Mouse (Mus musculus) C2C12 (cell line): ENCODE measurements around the gene Pnpla2. TPM values are rescaled to one million over a fixed set of nuclear protein-coding genes. Genes with fewer than 3 reads are reported as not detected.

Experiments
- H3K27me3 ChIP-seq: one replicate; pipeline ENCODE4 v1.6.1; 2011; ENCODE audit not compliant: control insufficient read depth, insufficient read depth, insufficient read length
- H3K36me3 ChIP-seq: one replicate; pipeline ENCODE4 v1.6.1; 2011; ENCODE audit not compliant: control insufficient read depth, insufficient read depth
- H3K4me3 ChIP-seq: one replicate; pipeline ENCODE4 v1.5.1; 2011; ENCODE audit warnings: mild to moderate bottlenecking, control low read depth; ENCODE audit not compliant: poor library complexity, insufficient read depth, severe bottlenecking
- H3K79me2 ChIP-seq: one replicate; pipeline ENCODE4 v1.6.1; 2011; ENCODE audit not compliant: control insufficient read depth, insufficient read depth
- H3K79me3 ChIP-seq: one replicate; pipeline ENCODE4 v1.6.1; 2011; ENCODE audit warnings: low read depth, control low read depth
- H3ac ChIP-seq: one replicate; pipeline ENCODE3; 2011; ENCODE audit warnings: low read depth; ENCODE audit not compliant: control insufficient read depth, insufficient read length
- CEBPB ChIP-seq: IDR thresholded peaks from one replicate; pipeline ENCODE4 v1.6.1; 2011; ENCODE audit warnings: low read depth, mild to moderate bottlenecking, control low read depth, moderate library complexity
- CTCF ChIP-seq: IDR thresholded peaks from one replicate; pipeline ENCODE4 v1.5.1; 2011; ENCODE audit not compliant: control insufficient read depth, insufficient read depth, insufficient read length
- FOSL1 ChIP-seq: IDR thresholded peaks from one replicate; pipeline ENCODE4 v1.8.0; 2011; ENCODE audit warnings: mild to moderate bottlenecking, low read length; ENCODE audit not compliant: poor library complexity, insufficient read depth, severe bottlenecking
- MAX ChIP-seq: IDR thresholded peaks from one replicate; pipeline ENCODE4 v1.6.1; 2011; ENCODE audit warnings: mild to moderate bottlenecking, control low read depth
- MYOD1 ChIP-seq: IDR thresholded peaks from one replicate; pipeline ENCODE4 v1.6.1; 2011; ENCODE audit warnings: low read depth; ENCODE audit not compliant: control insufficient read depth, insufficient read length
- MYOG ChIP-seq: IDR thresholded peaks from one replicate; pipeline ENCODE4 v1.6.1; 2011; ENCODE audit not compliant: control insufficient read depth, insufficient read length; ENCODE audit errors: extremely low read depth
- USF1 ChIP-seq: IDR thresholded peaks from one replicate; pipeline ENCODE4 v1.6.1; 2011; ENCODE audit warnings: low read depth, mild to moderate bottlenecking, control low read depth, moderate library complexity
- polyA plus RNA-seq: library from polyadenylated mRNA; unstranded; fragments of >200 nt; fragmentation: generic; extraction: Trizol; gene quantifications from one replicate; pipeline ENCODE4 v1.2.1, GENCODE M21; 2012; ENCODE audit warnings: missing spikeins

The Pnpla2 gene
- polyA plus RNA-seq, 1 experiment, result 32.8 TPM

- TF ChIP-seq FOSL1 (no peak), MAX (peak; percentile 95), USF1 (peak; percentile 62), CTCF (no peak), MYOD1 (no peak), MYOG (no peak), CEBPB (no peak)
- peaks cover 94% of the 10 kb centered on the region for H3K79me2 ChIP-seq
Measured at GRCm38 (mm10) chr7:141476226-141476980, 21.4 kb downstream of the Pnpla2 start.

DNA sequence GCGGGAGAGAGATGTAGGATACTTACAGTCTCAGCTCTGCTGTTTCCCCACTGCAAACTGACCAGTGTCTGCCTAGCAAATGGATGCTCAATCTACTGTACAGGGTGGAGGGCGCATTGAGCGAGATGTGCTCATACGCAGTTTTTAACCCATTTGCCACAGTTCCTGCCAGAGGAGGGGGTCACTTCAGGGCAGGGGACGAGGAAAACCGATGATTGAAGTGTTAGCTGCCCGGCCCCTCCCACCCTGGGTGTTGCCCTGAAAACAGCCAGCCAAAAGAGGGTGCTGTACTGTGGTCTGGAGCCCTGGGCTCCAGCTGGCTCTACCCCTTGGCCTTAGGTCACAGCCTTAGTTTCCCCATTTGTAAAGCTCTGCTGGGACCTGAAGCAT, 22.0 kb downstream of the Pnpla2 start:
- Histone ChIP-seq H3K79me2 (peaks cover 97% of the 10 kb centered on the region), H3K79me3 (peaks cover 65% of the 10 kb centered on the region), H3K4me3 (peak overlapping the region; percentile 76), H3K36me3 (peaks cover 10% of the 10 kb centered on the region), H3K27me3 (no peaks in the 10 kb centered on the region), H3ac (peak overlapping the region; percentile 70)
- TF ChIP-seq MAX (no peak), CEBPB (no peak), FOSL1 (no peak), USF1 (no peak), CTCF (no peak)

More at GRCm38 (mm10) chr7:141476226-141476980, 21.4 kb downstream of the Pnpla2 start:
- peak overlapping the region; percentile 75 for H3ac ChIP-seq
- H3K27me3 ChIP-seq, result no peaks in the 10 kb centered on the region
- peaks cover 15% of the 10 kb centered on the region for H3K36me3 ChIP-seq
- peak overlapping the region; percentile 76 for H3K4me3 ChIP-seq
- H3K79me3 ChIP-seq, result peaks cover 61% of the 10 kb centered on the region

- no peak overlapping the region for H3K4me3 ChIP-seq
- H3ac ChIP-seq, result peak overlapping the region; percentile 70
- no peaks in the 10 kb centered on the region for H3K27me3 ChIP-seq
- peaks cover 3% of the 10 kb centered on the region for H3K36me3 ChIP-seq
- peaks cover 98% of the 10 kb centered on the region for H3K79me2 ChIP-seq
- TF ChIP-seq USF1 (no peak), CTCF (no peak), MAX (no peak), CEBPB (no peak), FOSL1 (no peak), MYOD1 (no peak), MYOG (no peak)
- peaks cover 67% of the 10 kb centered on the region for H3K79me3 ChIP-seq
Measured at GRCm38 (mm10) chr7:141477578-141478269, 22.7 kb downstream of the Pnpla2 start.

GRCm38 (mm10) chr7:141478270-141478748, 23.3 kb downstream of the Pnpla2 start:
- peaks cover 69% of the 10 kb centered on the region for H3K79me3 ChIP-seq
- H3K4me3 ChIP-seq, result no peak overlapping the region
- H3K79me2 ChIP-seq, result peaks cover 98% of the 10 kb centered on the region
- no peaks in the 10 kb centered on the region for H3K36me3 ChIP-seq
- H3K27me3 ChIP-seq, result no peaks in the 10 kb centered on the region
- TF ChIP-seq FOSL1 (no peak), MYOD1 (no peak), CTCF (no peak), MAX (no peak), CEBPB (no peak), USF1 (no peak), MYOG (no peak)
- no peak overlapping the region for H3ac ChIP-seq

GRCm38 (mm10) chr7:141480842-141481497, 26.0 kb downstream of the Pnpla2 start:
- H3K36me3 ChIP-seq, result peaks cover 14% of the 10 kb centered on the region
- H3ac ChIP-seq, result no peak overlapping the region
- no peak overlapping the region for H3K4me3 ChIP-seq
- H3K27me3 ChIP-seq, result no peaks in the 10 kb centered on the region
- H3K79me2 ChIP-seq, result peaks cover 91% of the 10 kb centered on the region
- peak; percentile 87 for TF ChIP-seq CTCF
- TF ChIP-seq MYOD1, result no peak
- H3K79me3 ChIP-seq, result peaks cover 64% of the 10 kb centered on the region
